Mouse (Mus musculus) small intestine, adult 2 months (tissue): ENCODE measurements around the gene Tns3.

Experiments used
- CTCF ChIP-seq: fragments of 200-500 bp; IDR thresholded peaks from 2 replicates; pipeline ENCODE4 v1.5.1; 2012; ENCODE audit warnings: low read depth, mild to moderate bottlenecking, control low read depth, inconsistent platforms, low read length, moderate library complexity, mixed read lengths; ENCODE audit not compliant: insufficient replicate concordance, insufficient read length; ENCODE audit errors: extremely low read depth
- POLR2A ChIP-seq: fragments of 200-500 bp; IDR thresholded peaks from 2 replicates; pipeline ENCODE4 v1.6.1; 2012; ENCODE audit warnings: low read depth, mild to moderate bottlenecking, control low read depth, inconsistent platforms, low read length, moderate library complexity

DNA sequence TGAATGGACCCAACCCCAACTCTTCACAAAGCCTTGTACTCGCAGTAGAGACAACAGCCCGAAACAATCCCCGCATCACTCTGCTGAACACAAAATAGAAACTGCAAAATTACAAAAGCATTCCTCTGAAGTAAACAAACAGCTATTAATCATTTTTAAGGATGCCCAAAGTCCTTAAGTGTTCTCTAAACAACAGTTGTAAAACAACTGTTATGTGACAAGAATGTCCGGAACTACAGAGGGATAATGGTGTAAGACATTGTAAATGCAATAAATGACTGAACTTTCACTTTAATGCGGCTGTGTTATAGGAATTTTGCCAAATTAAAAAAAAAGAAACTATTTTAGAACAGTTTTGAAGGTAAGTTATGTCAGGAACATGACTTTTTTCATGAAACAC lies 190.7 kb downstream of the Tns3 start:
- TF ChIP-seq CTCF (no peak), POLR2A (no peak)
